11 mouse cellular contexts compared by ENCODE assay signal in genomic region chr7:46098221-46098918, GRCm38 (mm10). TPM values are rescaled to one million over a fixed set of nuclear protein-coding genes. Genes with fewer than 3 reads are reported as not detected.
A peak's percentile ranks its signal among the peaks of the same experiment; 100 is the strongest.
DNase-seq lines count a peak whose midpoint lies in the region; ATAC-seq and TF ChIP-seq lines count a peak whose summit lies in the region.
"Had no signal": no experiment of that assay in that cellular context is flagged by ENCODE, and none has a peak within 500 bp of the region (broad histone marks: within the 10 kb centered on the region; RNA-seq: fewer than 3 reads in every experiment).

No protein-coding gene starts in this region.

- H3K27me3 ChIP-seq in hindbrain, postnatal 0 days (ENCODE audit: insufficient read depth, low read length), result 0 out of 2 replicates have a peak, but pooled peaks cover 8% of the 10 kb centered on the region

- H3K4me1 ChIP-seq in hindbrain, postnatal 0 days (ENCODE audit: insufficient read depth, low read length), result peaks cover 21% of the 10 kb centered on the region; the same call in 1 of the 2 replicates

- H3K27ac ChIP-seq in hindbrain, postnatal 0 days, result no peak overlapping the region
- H3K27ac ChIP-seq: embryonic facial prominence, embryonic 13.5 days had no signal

- no peak overlapping the region for H3K9ac ChIP-seq in hindbrain, postnatal 0 days (replicated peaks; ENCODE audit: low read length)
- H3K9ac ChIP-seq: embryonic facial prominence, embryonic 13.5 days had no signal

- H3K36me3 ChIP-seq in hindbrain, postnatal 0 days (ENCODE audit: insufficient read depth, low read length), result no peaks in the 10 kb centered on the region
- H3K36me3 ChIP-seq: embryonic facial prominence, embryonic 13.5 days had no signal

- no peak for TF ChIP-seq CTCF in hindbrain, postnatal 0 days (IDR thresholded peaks at IDR 0.05; ENCODE audit: low read depth)

- no peaks in the 10 kb centered on the region for H3K9me3 ChIP-seq in hindbrain, postnatal 0 days (ENCODE audit: low read length)
- H3K9me3 ChIP-seq: embryonic facial prominence, embryonic 13.5 days had no signal

- H3K4me3 ChIP-seq in hindbrain, postnatal 0 days (ENCODE audit: low read length), result no peak overlapping the region
- H3K4me3 ChIP-seq: embryonic facial prominence, embryonic 13.5 days had no signal

- no peak for ATAC-seq in hindbrain, postnatal 0 days

- peak; percentile 35 to 59 for DNase-seq in left cerebral cortex, adult 18-20 months (ENCODE audit: low spot score in 2 of 2)
- no peak for DNase-seq in left cerebral cortex, adult 11 months (ENCODE audit: low spot score)
- peak; percentile 75 to 77 for DNase-seq in cerebellum, postnatal 25 days
- peak; percentile 68 to 76 for DNase-seq in heart, adult 18-20 months
- DNase-seq in hindbrain, postnatal 0 days (ENCODE audit: low spot score), result no peak
- DNase-seq in Muller cell, postnatal 12 days (ENCODE audit: inconsistent ontology term), result no peak
- DNase-seq in B cell, adult 2 months, result no peak
- DNase-seq: adrenal gland, postnatal 36 days; layer of hippocampus, postnatal 36 days; lung, adult 18-20 months had no signal

- peak overlapping the region; percentile 23 for H3K4me2 ChIP-seq in hindbrain, postnatal 0 days (ENCODE audit: low read depth, low read length)
- H3K4me2 ChIP-seq: embryonic facial prominence, embryonic 13.5 days had no signal

- WGBS in hindbrain, postnatal 0 days, result 81% methylated on average over 19 of the region's 19 CpGs

RNA-seq across cellular contexts. Expression of gene Kcnj11, which starts 2.2 kb away (rescaled TPM):
- total RNA-seq in left cerebral cortex, adult 18-20 months (2021), result 10 to 100 TPM; 38.7 to 43.1 TPM
- 100 to 1,000 TPM; 114 to 120 TPM for total RNA-seq in heart, adult 18-20 months (2021)
- total RNA-seq in hindbrain, postnatal 0 days (2014; rRNA removed), result 13.2 and 18.7 TPM in 2 replicates
- polyA plus RNA-seq in hindbrain, postnatal 0 days (2015; fragmentation: Nextera tagmentation; extraction: Ambion mirVana), result 2.4 and 3.0 TPM in 2 replicates

Comparison
In these comparisons a context has a peak if more than half of its experiments do, and no peak if none do; other contexts are left out.
1. DNase-seq: peak in left cerebral cortex, adult 18-20 months (2 of 2), cerebellum, postnatal 25 days (2 of 2) and heart, adult 18-20 months (2 of 2); none in left cerebral cortex, adult 11 months (single experiment), hindbrain, postnatal 0 days (single experiment), Muller cell, postnatal 12 days (single experiment) and B cell, adult 2 months (0 of 2).